Mouse (Mus musculus): ENCODE measurements around the gene Dhcr7.

- TF ChIP-seq CTCF (IDR thresholded peaks at IDR 0.05; ENCODE audit: control insufficient read depth, insufficient read depth, low read length), result no peak
- TF ChIP-seq POLR2A (IDR thresholded peaks at IDR 0.05; ENCODE audit: borderline replicate concordance, control insufficient read depth, low read depth, low read length), result no peak
Observed at GRCm38 (mm10) chr7:143819201-143819600, 3.7 kb upstream of the Dhcr7 start.
